Mouse (Mus musculus) ES-E14 (cell line): ENCODE measurements around the gene Mapk8ip1. TPM values are rescaled to one million over a fixed set of nuclear protein-coding genes. Genes with fewer than 3 reads are reported as not detected.

Experiments
- DNase-seq: peaks from one replicate; pipeline ENCODE4 v3.0.0-alpha.2; 2013; ENCODE audit warnings: low read depth, low spot score
- H3K27ac ChIP-seq: 2 replicates; pipeline ENCODE4 v1.5.1; 2012; ENCODE audit warnings: low read depth, mild to moderate bottlenecking, low read length, moderate library complexity, mixed read lengths; ENCODE audit not compliant: poor library complexity, insufficient read depth, severe bottlenecking
- H3K36me3 ChIP-seq: 2 replicates; pipeline ENCODE4 v1.6.1; 2012; ENCODE audit warnings: mild to moderate bottlenecking, low read length, moderate library complexity, mixed read lengths; ENCODE audit not compliant: control insufficient read depth, poor library complexity, insufficient read depth, severe bottlenecking
- H3K4me1 ChIP-seq, 2 experiments: fragments of 150-350 bp in 1 of 2; sonication (generic) in 1 of 2; 2 replicates each; pipeline ENCODE4 v1.6.1; 2012; ENCODE audit warnings: low read length in 2 of 2, mild to moderate bottlenecking in 1 of 2, mixed read lengths in 1 of 2; ENCODE audit not compliant: control insufficient read depth in 2 of 2, insufficient read depth in 2 of 2, poor library complexity in 1 of 2
- H3K4me3 ChIP-seq, 2 experiments: fragments of 150-350 bp in 1 of 2; sonication (generic) in 1 of 2; 2 replicates each; pipeline ENCODE4 v1.5.1; 2012; ENCODE audit warnings: low read length in 2 of 2, low read depth in 1 of 2, mild to moderate bottlenecking in 1 of 2, mixed read lengths in 1 of 2; ENCODE audit not compliant: insufficient read depth in 1 of 2, poor library complexity in 1 of 2, severe bottlenecking in 1 of 2
- H3K9ac ChIP-seq: 2 replicates; pipeline ENCODE4 v1.6.1; 2012; ENCODE audit warnings: low read depth, mild to moderate bottlenecking, low read length, mixed read lengths; ENCODE audit not compliant: poor library complexity, insufficient read depth, severe bottlenecking
- H3K9me3 ChIP-seq: fragments of 150-350 bp; sonication (generic); 2 replicates; pipeline ENCODE4 v1.6.1; 2012; ENCODE audit warnings: low read depth, mild to moderate bottlenecking, low read length; ENCODE audit not compliant: control insufficient read depth, insufficient read depth
- CHD2 ChIP-seq: IDR thresholded peaks from 2 replicates; pipeline ENCODE4 v1.6.1; 2014; ENCODE audit warnings: mild to moderate bottlenecking, low read depth, low read length, inconsistent platforms
- HCFC1 ChIP-seq: IDR thresholded peaks from 2 replicates; pipeline ENCODE4 v1.6.1; 2012; ENCODE audit warnings: low read length, inconsistent platforms, borderline replicate concordance; ENCODE audit not compliant: insufficient read depth
- MAFK ChIP-seq: IDR thresholded peaks from 2 replicates; pipeline ENCODE4 v1.6.1; 2014; ENCODE audit warnings: mild to moderate bottlenecking, low read depth, low read length, inconsistent platforms; ENCODE audit not compliant: insufficient read depth
- ZC3H11A ChIP-seq: IDR thresholded peaks from 2 replicates; pipeline ENCODE4 v1.6.1; 2012; ENCODE audit warnings: low read depth, mild to moderate bottlenecking, inconsistent platforms, low read length, borderline replicate concordance
- ZNF384 ChIP-seq: IDR thresholded peaks from 2 replicates; pipeline ENCODE4 v1.6.1; 2012; ENCODE audit warnings: low read depth, low read length, inconsistent platforms
- in situ Hi-C, 2 experiments: fragments of 600-800 bp; cut with MboI; formaldehyde crosslinking; loops; one replicate each; pipeline ENCODE4 v1.15.1; 2025; ENCODE audit warnings: low sequenced_read_pairs in 2 of 2, inconsistent platforms in 1 of 2; ENCODE audit not compliant: unreplicated experiment in 2 of 2
- total RNA-seq: library from RNA; depleted of rRNA; stranded (reverse); fragments of 300-350 nt; gene quantifications from 2 replicates; pipeline ENCODE4 v1.2.3, GENCODE M21; 2012

Gene Mapk8ip1
- total RNA-seq, 1 experiment, result 11.6 TPM

GRCm38 (mm10) chr2:92360186-92360823, 40.8 kb downstream of the Mapk8ip1 start:
- Histone ChIP-seq H3K9ac (no peak overlapping the region), H3K36me3 (peaks cover 21% of the 10 kb centered on the region; the same call in 1 of the 2 replicates), H3K4me3 (peak overlapping the region in 1 of 2 experiments; percentile 1; a peak in 1 of 4 replicates), H3K9me3 (no peaks in the 10 kb centered on the region), H3K4me1 (peaks cover 3% of the 10 kb centered on the region in 2 experiments; a peak in 2 of 4 replicates), H3K27ac (no peak overlapping the region)
- DNase-seq, result no peak
- in situ Hi-C loops, result no loop called here
- TF ChIP-seq ZC3H11A, result no peak
- TF ChIP-seq CHD2, result no peak
- TF ChIP-seq ZNF384, result no peak
- TF ChIP-seq MAFK, result no peak
- TF ChIP-seq HCFC1, result no peak

GRCm38 (mm10) chr2:92359301-92359700, 41.8 kb downstream of the Mapk8ip1 start:
- in situ Hi-C loops, result no loop called here
- H3K4me3 ChIP-seq, result no peak overlapping the region
- TF ChIP-seq HCFC1, result no peak
- no peak for TF ChIP-seq CHD2
- TF ChIP-seq ZC3H11A, result no peak
- TF ChIP-seq ZNF384, result no peak
- TF ChIP-seq MAFK, result no peak
- H3K4me1 ChIP-seq, result peaks cover 3% of the 10 kb centered on the region in 2 experiments; a peak in 2 of 4 replicates
- no peaks in the 10 kb centered on the region for H3K9me3 ChIP-seq
- H3K9ac ChIP-seq, result no peak overlapping the region
- H3K27ac ChIP-seq, result no peak overlapping the region
- no peak for DNase-seq
- peaks cover 19% of the 10 kb centered on the region; the same call in 1 of the 2 replicates for H3K36me3 ChIP-seq

GRCm38 (mm10) chr2:92354224-92354623, 46.8 kb downstream of the Mapk8ip1 start:
- no peak for DNase-seq
- H3K9me3 ChIP-seq, result no peaks in the 10 kb centered on the region
- TF ChIP-seq CHD2, result no peak
- no peak for TF ChIP-seq HCFC1
- TF ChIP-seq ZC3H11A, result no peak
- TF ChIP-seq MAFK, result no peak
- no peak for TF ChIP-seq ZNF384
- in situ Hi-C loops, result no loop called here
- no peak overlapping the region for H3K27ac ChIP-seq
- peaks cover 22% of the 10 kb centered on the region; the same call in 1 of the 2 replicates for H3K36me3 ChIP-seq
- H3K4me3 ChIP-seq, result no peak overlapping the region
- peaks cover 0 to 2% of the 10 kb centered on the region in 2 experiments; a peak in 1 of 4 replicates for H3K4me1 ChIP-seq
- H3K9ac ChIP-seq, result no peak overlapping the region

GRCm38 (mm10) chr2:92353402-92353801, 47.7 kb downstream of the Mapk8ip1 start:
- no peaks in the 10 kb centered on the region for H3K9me3 ChIP-seq
- H3K4me3 ChIP-seq, result no peak overlapping the region
- no peak for DNase-seq
- in situ Hi-C loops, result no loop called here
- no peak overlapping the region for H3K27ac ChIP-seq
- H3K4me1 ChIP-seq, result peaks cover 0 to 2% of the 10 kb centered on the region in 2 experiments; a peak in 1 of 4 replicates
- H3K36me3 ChIP-seq, result peaks cover 20% of the 10 kb centered on the region; the same call in 1 of the 2 replicates
- H3K9ac ChIP-seq, result no peak overlapping the region
- TF ChIP-seq ZNF384 (no peak), HCFC1 (no peak), CHD2 (no peak), MAFK (no peak), ZC3H11A (no peak)

GRCm38 (mm10) chr2:92350686-92351085, 50.4 kb downstream of the Mapk8ip1 start:
- H3K36me3 ChIP-seq, result peaks cover 11% of the 10 kb centered on the region
- in situ Hi-C loops, result no loop called here

More at GRCm38 (mm10) chr2:92350686-92351085, 50.4 kb downstream of the Mapk8ip1 start:
- TF ChIP-seq MAFK (no peak), ZC3H11A (no peak), HCFC1 (no peak), ZNF384 (no peak), CHD2 (no peak)
- no peak overlapping the region for H3K4me3 ChIP-seq
- no peaks in the 10 kb centered on the region for H3K4me1 ChIP-seq
- DNase-seq, result no peak
- H3K9ac ChIP-seq, result no peak overlapping the region
- H3K27ac ChIP-seq, result no peak overlapping the region
- H3K9me3 ChIP-seq, result no peaks in the 10 kb centered on the region
